Mouse (Mus musculus): Measurements from ENCODE around the gene Unc93a2. TPM values are rescaled to one million over a fixed set of nuclear protein-coding genes. Genes with fewer than 3 reads are reported as not detected.
"Not testable (repeated sequence)": the region's sequence is repeated elsewhere in the genome, so short reads cannot be mapped to it uniquely, and the experiment has no call there.

The Unc93a2 gene
- polyA plus RNA-seq, 1 experiment = not detected

- H3K27me3 ChIP-seq (ENCODE audit: control insufficient read depth); H3K4me3 ChIP-seq (replicated peaks); H3K4me1 ChIP-seq (ENCODE audit: control insufficient read depth); H3K36me3 ChIP-seq (ENCODE audit: control insufficient read depth); H3K9me3 ChIP-seq (ENCODE audit: control insufficient read depth, low read length): not testable (repeated sequence)
Measured at GRCm38 (mm10) chr17:7388341-7388957, 3.2 kb upstream of the Unc93a2 start.

- not testable (repeated sequence) for H3K36me3 ChIP-seq (ENCODE audit: control insufficient read depth); H3K4me1 ChIP-seq (ENCODE audit: control insufficient read depth); H3K27me3 ChIP-seq (ENCODE audit: control insufficient read depth)
Measured at GRCm38 (mm10) chr17:7386016-7386415, 752 bp upstream of the Unc93a2 start.

DNA sequence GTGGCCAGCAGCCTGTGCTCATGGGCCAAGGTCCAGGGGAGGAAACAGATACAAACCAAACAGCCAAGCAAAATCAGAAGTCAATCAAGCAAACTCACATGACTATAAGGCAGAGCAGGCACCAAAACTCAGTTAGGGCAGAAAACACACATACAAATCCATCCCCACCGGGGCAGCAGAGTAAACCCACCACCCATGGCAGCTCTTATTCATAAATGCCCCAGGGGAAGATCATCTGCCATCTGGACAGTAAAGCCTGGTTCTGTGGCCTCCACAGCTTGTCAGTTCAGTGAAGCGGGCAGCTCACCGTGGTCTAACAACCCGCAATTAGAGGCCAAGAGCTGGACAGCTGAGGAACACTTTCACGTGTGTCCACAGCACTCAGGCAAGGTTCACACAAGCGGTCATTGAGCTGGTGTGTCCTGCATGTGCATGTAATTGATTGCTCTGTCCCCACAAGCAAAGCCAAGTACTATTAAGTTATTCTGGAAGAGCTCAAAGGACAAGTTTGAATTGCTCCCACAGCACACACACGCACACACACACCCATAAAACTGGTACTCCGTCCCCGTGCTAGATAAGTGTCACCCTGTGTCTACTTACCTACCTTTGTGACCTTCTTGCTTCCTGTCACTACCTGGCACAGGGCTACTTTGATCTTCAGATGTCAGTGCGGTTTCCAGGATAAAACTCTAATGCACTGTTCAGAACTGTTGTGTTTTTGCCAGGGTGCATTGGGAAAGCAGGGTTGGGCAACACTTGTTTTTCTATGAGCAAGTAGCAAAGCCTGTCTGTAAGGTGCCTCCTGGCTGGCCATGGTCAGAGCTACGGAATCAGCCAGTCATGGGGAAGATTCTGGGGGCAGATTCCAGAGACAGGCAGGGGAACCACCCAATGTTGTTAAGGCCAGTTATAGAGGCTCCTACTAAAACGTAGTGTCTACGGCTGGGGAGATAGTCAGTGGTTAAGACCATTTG, 1.8 kb downstream of the Unc93a2 start:
- H3K27me3 ChIP-seq (ENCODE audit: control insufficient read depth); H3K4me1 ChIP-seq (ENCODE audit: control insufficient read depth); H3K36me3 ChIP-seq (ENCODE audit: control insufficient read depth); H3K9me3 ChIP-seq (ENCODE audit: control insufficient read depth, low read length); H3K4me3 ChIP-seq (replicated peaks): not testable (repeated sequence)

More at GRCm38 (mm10) chr17:7386016-7386415, 752 bp upstream of the Unc93a2 start:
- H3K4me3 ChIP-seq (replicated peaks); H3K9me3 ChIP-seq (ENCODE audit: control insufficient read depth, low read length): not testable (repeated sequence)

DNA sequence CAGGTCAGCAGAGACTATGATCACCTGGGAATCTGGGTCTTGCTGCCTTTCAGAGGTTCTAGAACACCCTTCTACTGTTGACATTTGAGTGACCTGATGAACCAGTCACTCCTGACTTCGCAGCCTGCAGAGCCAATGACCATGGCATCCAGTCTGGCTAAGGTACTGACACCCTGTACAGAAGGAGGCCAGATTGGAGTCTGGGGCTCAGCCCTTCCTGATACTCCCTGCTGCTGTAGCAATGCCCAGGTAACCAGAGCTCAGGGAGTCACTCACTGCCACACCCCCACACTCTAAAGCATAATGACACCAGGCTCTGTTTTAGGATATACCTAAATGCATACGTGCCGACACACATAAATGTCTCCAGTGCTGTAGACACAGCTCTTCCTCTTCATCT, 2.6 kb downstream of the Unc93a2 start:
- not testable (repeated sequence) for H3K4me1 ChIP-seq (ENCODE audit: control insufficient read depth); H3K9me3 ChIP-seq (ENCODE audit: control insufficient read depth, low read length); H3K4me3 ChIP-seq (replicated peaks); H3K36me3 ChIP-seq (ENCODE audit: control insufficient read depth); H3K27me3 ChIP-seq (ENCODE audit: control insufficient read depth)

GRCm38 (mm10) chr17:7377907-7378306, 7.4 kb downstream of the Unc93a2 start:
- not testable (repeated sequence) for H3K4me1 ChIP-seq (ENCODE audit: control insufficient read depth); H3K9me3 ChIP-seq (ENCODE audit: control insufficient read depth, low read length); H3K4me3 ChIP-seq (replicated peaks); H3K36me3 ChIP-seq (ENCODE audit: control insufficient read depth); H3K27me3 ChIP-seq (ENCODE audit: control insufficient read depth)

DNA sequence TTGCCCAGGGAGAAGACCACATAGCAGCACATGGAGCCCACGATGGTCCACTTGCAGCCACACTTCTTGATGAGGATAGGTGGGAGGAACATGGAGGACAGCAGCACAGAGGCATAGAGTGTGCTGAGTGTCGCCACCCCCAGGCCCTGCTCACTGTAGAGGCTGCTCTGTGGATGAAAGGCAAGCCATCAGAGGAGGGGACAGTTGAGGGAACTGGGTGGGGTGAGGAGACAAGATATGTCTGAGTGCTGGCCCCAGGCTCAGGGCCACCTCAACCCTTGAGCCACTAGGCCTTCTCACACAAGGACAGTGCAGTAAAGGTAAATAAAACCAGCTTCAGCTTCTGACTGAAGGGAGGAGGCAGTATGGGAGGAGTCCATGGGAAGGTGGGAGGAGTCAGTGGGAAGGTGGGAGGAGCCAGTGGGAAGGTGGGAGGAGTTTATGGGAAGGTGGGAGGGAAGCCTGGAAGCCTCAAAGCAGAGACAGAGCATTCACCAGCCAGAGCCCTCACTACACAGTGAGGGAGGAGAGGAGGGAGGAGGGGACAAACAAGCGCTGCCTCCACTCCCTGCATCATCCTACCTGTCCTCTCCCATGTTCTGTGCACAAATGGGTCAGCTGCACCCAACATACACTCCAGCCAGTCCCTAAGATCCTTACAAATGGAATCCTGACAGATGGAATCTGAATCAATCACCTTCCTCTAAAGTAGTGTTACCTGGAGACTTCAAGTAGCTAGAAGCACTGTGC, 8.1 kb downstream of the Unc93a2 start:
- not testable (repeated sequence) for H3K9me3 ChIP-seq (ENCODE audit: control insufficient read depth, low read length); H3K4me3 ChIP-seq (replicated peaks); H3K36me3 ChIP-seq (ENCODE audit: control insufficient read depth); H3K4me1 ChIP-seq (ENCODE audit: control insufficient read depth); H3K27me3 ChIP-seq (ENCODE audit: control insufficient read depth)

DNA sequence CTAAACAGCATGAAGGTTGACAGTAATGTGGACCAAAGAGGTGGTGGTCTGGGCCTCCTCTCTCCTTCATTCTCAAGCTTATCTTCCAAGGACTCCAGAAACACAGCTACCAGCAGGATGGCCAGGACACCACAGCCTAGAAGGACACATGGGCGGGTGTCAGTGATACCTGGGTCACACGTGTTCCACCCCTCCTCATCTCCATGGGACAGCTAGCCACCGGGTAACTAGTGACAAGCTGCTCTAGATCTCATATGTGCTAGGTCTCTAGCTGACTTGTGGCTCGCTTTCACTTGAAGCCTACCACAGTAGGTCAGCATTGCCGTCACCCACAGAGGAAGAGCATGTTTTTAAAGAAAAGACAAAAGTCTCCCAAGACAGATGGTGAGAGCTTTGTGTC, 13.4 kb downstream of the Unc93a2 start, which contains the start of gene Gm49630:
Gm49630 (minus strand) TSS at position 101 of the 400 bp plus-strand sequence.
- not testable (repeated sequence) for H3K27me3 ChIP-seq (ENCODE audit: control insufficient read depth); H3K4me3 ChIP-seq (replicated peaks); H3K4me1 ChIP-seq (ENCODE audit: control insufficient read depth); H3K36me3 ChIP-seq (ENCODE audit: control insufficient read depth); H3K9me3 ChIP-seq (ENCODE audit: control insufficient read depth, low read length)

DNA sequence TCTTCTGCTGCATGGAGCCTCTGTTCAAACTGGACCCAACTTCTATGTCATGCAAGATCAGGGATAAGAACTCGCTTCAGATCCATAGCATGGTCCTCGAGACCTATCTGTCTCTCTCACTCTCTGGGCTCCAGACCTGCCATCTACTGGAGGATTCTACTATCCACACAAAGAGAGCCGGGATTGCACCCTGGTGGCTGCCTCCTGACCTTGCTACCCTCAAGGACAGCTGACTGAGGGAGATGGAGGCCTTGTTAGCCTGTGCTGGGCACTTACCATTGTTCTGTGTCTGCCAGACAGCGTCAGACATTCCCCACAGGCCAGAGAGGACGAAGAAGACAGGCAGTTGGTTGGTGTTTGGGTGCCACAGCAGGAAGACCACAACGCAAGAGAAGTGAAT, 15.9 kb downstream of the Unc93a2 start:
- not testable (repeated sequence) for H3K4me3 ChIP-seq (replicated peaks); H3K4me1 ChIP-seq (ENCODE audit: control insufficient read depth); H3K9me3 ChIP-seq (ENCODE audit: control insufficient read depth, low read length); H3K27me3 ChIP-seq (ENCODE audit: control insufficient read depth); H3K36me3 ChIP-seq (ENCODE audit: control insufficient read depth)

GRCm38 (mm10) chr17:7366676-7367374, 18.4 kb downstream of the Unc93a2 start:
- not testable (repeated sequence) for H3K4me3 ChIP-seq (replicated peaks); H3K4me1 ChIP-seq (ENCODE audit: control insufficient read depth)

GRCm38 (mm10) chr17:7366265-7366664, 19.0 kb downstream of the Unc93a2 start:
- H3K4me1 ChIP-seq (ENCODE audit: control insufficient read depth) = not testable (repeated sequence)

More at GRCm38 (mm10) chr17:7366676-7367374, 18.4 kb downstream of the Unc93a2 start:
- H3K27me3 ChIP-seq (ENCODE audit: control insufficient read depth); H3K36me3 ChIP-seq (ENCODE audit: control insufficient read depth); H3K9me3 ChIP-seq (ENCODE audit: control insufficient read depth, low read length): not testable (repeated sequence)

GRCm38 (mm10) chr17:7365615-7366014, 19.6 kb downstream of the Unc93a2 start:
- H3K4me1 ChIP-seq (ENCODE audit: control insufficient read depth); H3K27me3 ChIP-seq (ENCODE audit: control insufficient read depth); H3K36me3 ChIP-seq (ENCODE audit: control insufficient read depth); H3K9me3 ChIP-seq (ENCODE audit: control insufficient read depth, low read length); H3K4me3 ChIP-seq (replicated peaks): not testable (repeated sequence)

More at GRCm38 (mm10) chr17:7366265-7366664, 19.0 kb downstream of the Unc93a2 start:
- H3K4me3 ChIP-seq (replicated peaks); H3K9me3 ChIP-seq (ENCODE audit: control insufficient read depth, low read length); H3K36me3 ChIP-seq (ENCODE audit: control insufficient read depth); H3K27me3 ChIP-seq (ENCODE audit: control insufficient read depth): not testable (repeated sequence)

- not testable (repeated sequence) for H3K9me3 ChIP-seq (ENCODE audit: control insufficient read depth, low read length); H3K27me3 ChIP-seq (ENCODE audit: control insufficient read depth); H3K4me3 ChIP-seq (replicated peaks); H3K4me1 ChIP-seq (ENCODE audit: control insufficient read depth); H3K36me3 ChIP-seq (ENCODE audit: control insufficient read depth)
Measured at GRCm38 (mm10) chr17:7360749-7361465, 24.4 kb downstream of the Unc93a2 start.

DNA sequence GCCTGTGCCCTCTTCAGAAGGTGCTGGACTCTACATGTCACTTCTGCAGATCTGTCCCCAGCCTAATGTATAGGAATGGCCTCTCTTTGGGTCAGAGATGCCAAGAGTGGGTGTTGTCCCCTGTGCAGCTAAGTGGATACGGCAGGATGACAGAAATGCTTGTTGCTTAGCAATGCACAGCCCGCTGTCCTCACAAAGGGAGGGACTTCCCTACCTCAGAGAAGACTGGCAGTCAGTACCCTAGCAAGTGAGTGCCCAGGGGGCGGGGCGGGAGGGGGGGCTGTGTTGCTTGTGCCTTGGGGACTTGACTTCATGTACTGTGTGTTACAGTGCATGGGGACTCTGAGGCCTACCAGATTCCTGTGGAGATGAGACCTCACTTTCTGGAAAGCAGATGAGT, 25.5 kb downstream of the Unc93a2 start:
- H3K9me3 ChIP-seq (ENCODE audit: control insufficient read depth, low read length); H3K36me3 ChIP-seq (ENCODE audit: control insufficient read depth); H3K4me1 ChIP-seq (ENCODE audit: control insufficient read depth); H3K27me3 ChIP-seq (ENCODE audit: control insufficient read depth); H3K4me3 ChIP-seq (replicated peaks): not testable (repeated sequence)

Data from erythroblast, embryonic 14.5 days (primary cell).